Mouse (Mus musculus): ENCODE measurements around the gene Kif18b. TPM values are rescaled to one million over a fixed set of nuclear protein-coding genes. Genes with fewer than 3 reads are reported as not detected.

Kif18b gene
- polyA plus RNA-seq, 2 experiments = 7.2 to 24.5 TPM

GRCm38 (mm10) chr11:102963246-102963854, 38.4 kb upstream of the Kif18b start:
- ATAC-seq (ENCODE audit: low FRiP score, low read depth) (no peak), DNase-seq (ENCODE audit: low spot score) (peak; percentile 19)
- Histone ChIP-seq H3K4me2 (replicated peaks; ENCODE audit: low read depth, low read length, severe bottlenecking) (peak overlapping the region; percentile 29; the same call in 1 of the 2 replicates), H3K27ac (replicated peaks; ENCODE audit: low read depth, low read length) (0 out of 2 replicates have a peak overlapping the region, but pooled peaks have one; percentile 22), H3K9me3 (ENCODE audit: control insufficient read depth, low read length) (no peaks in the 10 kb centered on the region), H3K27me3 (ENCODE audit: control insufficient read depth, insufficient read depth, low read length) (no peaks in the 10 kb centered on the region; the same call in 1 of the 2 replicates), H3K4me3 (replicated peaks; ENCODE audit: low read length) (peak overlapping the region; percentile 16), H3K36me3 (ENCODE audit: control insufficient read depth, insufficient read depth, low read length) (no peaks in the 10 kb centered on the region), H3K9ac (ENCODE audit: low read depth, low read length, severe bottlenecking) (peak overlapping the region; percentile 41), H3K4me1 (ENCODE audit: control insufficient read depth, insufficient read depth, low read length) (peaks cover 16% of the 10 kb centered on the region)
- WGBS = 7% methylated on average over 15 of the region's 16 CpGs
- TF ChIP-seq POLR2A (IDR thresholded peaks at IDR 0.05; ENCODE audit: borderline replicate concordance, extremely low read depth, insufficient read depth, insufficient read length) = no peak

GRCm38 (mm10) chr11:102962861-102963245, 37.9 kb upstream of the Kif18b start:
- ATAC-seq (ENCODE audit: low FRiP score, low read depth) (no peak), DNase-seq (ENCODE audit: low spot score) (no peak)
- H3K4me2 ChIP-seq (replicated peaks; ENCODE audit: low read depth, low read length, severe bottlenecking) = peak overlapping the region; percentile 29; the same call in 1 of the 2 replicates
- no peaks in the 10 kb centered on the region; the same call in 1 of the 2 replicates for H3K27me3 ChIP-seq (ENCODE audit: control insufficient read depth, insufficient read depth, low read length)
- no peak overlapping the region for H3K27ac ChIP-seq (replicated peaks; ENCODE audit: low read depth, low read length)
- H3K9ac ChIP-seq (ENCODE audit: low read depth, low read length, severe bottlenecking) = peak overlapping the region; percentile 41; the same call in 1 of the 2 replicates
- peaks cover 16% of the 10 kb centered on the region for H3K4me1 ChIP-seq (ENCODE audit: control insufficient read depth, insufficient read depth, low read length)
- no peak for TF ChIP-seq POLR2A (IDR thresholded peaks at IDR 0.05; ENCODE audit: borderline replicate concordance, extremely low read depth, insufficient read depth, insufficient read length)
- 35% methylated on average over 7 of the region's 7 CpGs for WGBS
- no peaks in the 10 kb centered on the region for H3K9me3 ChIP-seq (ENCODE audit: control insufficient read depth, low read length)
- H3K36me3 ChIP-seq (ENCODE audit: control insufficient read depth, insufficient read depth, low read length) = no peaks in the 10 kb centered on the region
- H3K4me3 ChIP-seq (replicated peaks; ENCODE audit: low read length) = no peak overlapping the region

- no peak overlapping the region for H3K4me3 ChIP-seq (replicated peaks; ENCODE audit: low read length)
- DNase-seq (ENCODE audit: low spot score) (no peak), ATAC-seq (ENCODE audit: low FRiP score, low read depth) (no peak)
- 87% methylated on average over 4 of the region's 4 CpGs for WGBS
- no peaks in the 10 kb centered on the region for H3K36me3 ChIP-seq (ENCODE audit: control insufficient read depth, insufficient read depth, low read length)
- no peak overlapping the region for H3K27ac ChIP-seq (replicated peaks; ENCODE audit: low read depth, low read length)
- H3K4me2 ChIP-seq (replicated peaks; ENCODE audit: low read depth, low read length, severe bottlenecking) = no peak overlapping the region
- no peaks in the 10 kb centered on the region; the same call in 1 of the 2 replicates for H3K27me3 ChIP-seq (ENCODE audit: control insufficient read depth, insufficient read depth, low read length)
- H3K9me3 ChIP-seq (ENCODE audit: control insufficient read depth, low read length) = no peaks in the 10 kb centered on the region
- TF ChIP-seq POLR2A (IDR thresholded peaks at IDR 0.05; ENCODE audit: borderline replicate concordance, extremely low read depth, insufficient read depth, insufficient read length) = no peak
- peaks cover 16% of the 10 kb centered on the region for H3K4me1 ChIP-seq (ENCODE audit: control insufficient read depth, insufficient read depth, low read length)
- no peak overlapping the region for H3K9ac ChIP-seq (ENCODE audit: low read depth, low read length, severe bottlenecking)
Measured at GRCm38 (mm10) chr11:102961082-102961481, 36.2 kb upstream of the Kif18b start.

- WGBS = 85% methylated on average over 1 of the region's 1 CpGs
- no peak for TF ChIP-seq POLR2A (IDR thresholded peaks at IDR 0.05; ENCODE audit: borderline replicate concordance, extremely low read depth, insufficient read depth, insufficient read length)
- no peaks in the 10 kb centered on the region for H3K36me3 ChIP-seq (ENCODE audit: control insufficient read depth, insufficient read depth, low read length)
- H3K9me3 ChIP-seq (ENCODE audit: control insufficient read depth, low read length) = no peaks in the 10 kb centered on the region
- H3K27me3 ChIP-seq (ENCODE audit: control insufficient read depth, insufficient read depth, low read length) = no peaks in the 10 kb centered on the region
- H3K27ac ChIP-seq (replicated peaks; ENCODE audit: low read depth, low read length) = no peak overlapping the region
- H3K9ac ChIP-seq (ENCODE audit: low read depth, low read length, severe bottlenecking) = no peak overlapping the region
- H3K4me2 ChIP-seq (replicated peaks; ENCODE audit: low read depth, low read length, severe bottlenecking) = no peak overlapping the region
- no peak for DNase-seq (ENCODE audit: low spot score)
- H3K4me3 ChIP-seq (replicated peaks; ENCODE audit: low read length) = no peak overlapping the region
- H3K4me1 ChIP-seq (ENCODE audit: control insufficient read depth, insufficient read depth, low read length) = peaks cover 11% of the 10 kb centered on the region
- no peak for ATAC-seq (ENCODE audit: low FRiP score, low read depth)
Measured at GRCm38 (mm10) chr11:102958870-102959269, 33.9 kb upstream of the Kif18b start.

GRCm38 (mm10) chr11:102958431-102958830, 33.5 kb upstream of the Kif18b start:
- 83% methylated on average over 6 of the region's 6 CpGs for WGBS
- ATAC-seq (ENCODE audit: low FRiP score, low read depth) = no peak
- Histone ChIP-seq H3K4me2 (replicated peaks; ENCODE audit: low read depth, low read length, severe bottlenecking) (no peak overlapping the region), H3K4me1 (ENCODE audit: control insufficient read depth, insufficient read depth, low read length) (peaks cover 6% of the 10 kb centered on the region), H3K9ac (ENCODE audit: low read depth, low read length, severe bottlenecking) (no peak overlapping the region), H3K36me3 (ENCODE audit: control insufficient read depth, insufficient read depth, low read length) (no peaks in the 10 kb centered on the region), H3K27ac (replicated peaks; ENCODE audit: low read depth, low read length) (no peak overlapping the region), H3K27me3 (ENCODE audit: control insufficient read depth, insufficient read depth, low read length) (no peaks in the 10 kb centered on the region), H3K4me3 (replicated peaks; ENCODE audit: low read length) (no peak overlapping the region), H3K9me3 (ENCODE audit: control insufficient read depth, low read length) (no peaks in the 10 kb centered on the region)
- DNase-seq (ENCODE audit: low spot score) = no peak
- TF ChIP-seq POLR2A (IDR thresholded peaks at IDR 0.05; ENCODE audit: borderline replicate concordance, extremely low read depth, insufficient read depth, insufficient read length) = no peak
